Mouse (Mus musculus): ENCODE results near the gene Ccnb2. TPM values are rescaled to one million over a fixed set of nuclear protein-coding genes. Genes with fewer than 3 reads are reported as not detected.
A peak's percentile ranks its signal among the peaks of the same experiment; 100 is the strongest.
"Not testable (repeated sequence)": the region's sequence is repeated elsewhere in the genome, so short reads cannot be mapped to it uniquely, and the experiment has no call there.

Ccnb2 gene
- 221 and 223 TPM in 2 replicates for polyA plus RNA-seq (2015; fragmentation: Nextera tagmentation; extraction: Ambion mirVana)

DNA sequence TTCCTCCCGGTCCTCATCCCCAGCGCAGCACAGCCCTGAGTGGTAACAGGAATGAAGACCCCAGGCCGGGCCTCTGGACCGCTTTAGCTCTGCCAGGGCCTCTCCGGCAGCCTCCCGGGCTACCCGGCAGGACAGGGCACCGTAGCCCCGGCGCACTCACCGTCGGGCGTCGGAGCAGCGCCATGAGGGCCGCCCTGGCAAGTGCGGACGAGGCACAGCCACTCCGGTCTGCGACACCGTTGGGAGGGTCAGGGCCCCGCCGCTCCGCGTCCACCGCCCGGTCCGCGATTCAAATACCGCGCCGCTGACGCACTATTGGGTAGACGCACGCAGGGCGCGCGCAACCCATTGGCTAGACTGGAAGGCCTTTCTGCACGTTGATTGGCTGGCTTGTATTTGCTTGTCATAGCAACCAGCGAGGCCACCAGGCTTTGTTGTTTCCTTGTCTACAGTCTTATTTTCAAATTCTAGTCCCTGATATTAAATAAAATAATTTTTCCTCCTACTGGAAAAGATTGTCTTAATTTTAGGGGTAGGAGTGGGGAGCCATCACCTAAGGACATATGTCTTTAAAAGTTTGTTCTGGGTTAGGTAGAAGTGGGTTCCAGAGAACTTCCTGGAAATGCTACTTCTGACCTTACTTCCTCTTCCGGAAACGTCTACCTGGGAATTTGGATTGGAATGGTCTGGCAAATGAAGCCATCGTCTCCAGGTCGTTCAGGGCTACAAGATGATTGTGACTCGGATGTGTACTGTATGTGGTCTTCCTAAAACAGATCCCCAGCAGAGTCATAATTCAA lies at the start of gene Ccnb2:
Ccnb2 (minus strand) TSS at position 291 of the 800 bp plus-strand sequence.
- Histone ChIP-seq H3K4me3 (ENCODE audit: low read length) (peak within 1 kb of the TSS; percentile 75), H3K4me2 (replicated peaks; ENCODE audit: low read depth, low read length) (peak within 1 kb of the TSS; percentile 84), H3K9ac (replicated peaks; ENCODE audit: low read length) (peak within 1 kb of the TSS; percentile 84), H3K9me3 (ENCODE audit: low read length) (no peaks in the 10 kb centered on the region), H3K27me3 (ENCODE audit: insufficient read depth, low read length) (no peaks in the 10 kb centered on the region), H3K36me3 (ENCODE audit: insufficient read depth, low read length) (peaks cover 37% of the 10 kb centered on the region), H3K27ac (ENCODE audit: low read length) (peak within 1 kb of the TSS; percentile 36), H3K4me1 (ENCODE audit: insufficient read depth, low read length) (peaks cover 12% of the 10 kb centered on the region)
- ATAC-seq (ENCODE audit: low FRiP score, low TSS enrichment), result peak; percentile 98
- 2% methylated on average over 45 of the region's 45 CpGs for WGBS

DNA sequence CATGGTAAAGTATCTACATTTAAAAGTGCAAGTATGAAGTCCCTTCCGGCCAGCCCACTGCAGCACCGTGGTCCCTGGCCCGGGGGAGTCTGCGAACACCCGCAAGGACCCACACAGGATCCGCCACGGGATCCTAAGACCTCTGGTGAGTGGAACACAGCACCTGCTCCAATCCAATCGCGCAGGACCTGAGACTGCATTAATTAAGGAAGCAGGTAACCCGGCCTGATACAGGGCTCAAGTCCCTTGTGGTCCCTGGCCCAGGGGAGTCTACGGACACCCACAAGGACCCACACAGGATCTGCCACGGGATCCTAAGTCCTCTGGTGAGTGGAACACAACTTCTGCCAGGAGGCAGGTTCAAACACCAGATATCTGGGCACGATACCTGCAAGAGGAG lies 41.7 kb upstream of the Ccnb2 start:
- not testable (repeated sequence) for ATAC-seq (ENCODE audit: low FRiP score, low TSS enrichment); H3K27me3 ChIP-seq (ENCODE audit: insufficient read depth, low read length); H3K27ac ChIP-seq (ENCODE audit: low read length); H3K4me1 ChIP-seq (ENCODE audit: insufficient read depth, low read length); H3K9me3 ChIP-seq (ENCODE audit: low read length); H3K9ac ChIP-seq (replicated peaks; ENCODE audit: low read length); H3K4me3 ChIP-seq (ENCODE audit: low read length); H3K4me2 ChIP-seq (replicated peaks; ENCODE audit: low read depth, low read length)
- H3K36me3 ChIP-seq (ENCODE audit: insufficient read depth, low read length), result peaks cover 15% of the 10 kb centered on the region; the same call in 1 of the 2 replicates
- 92% methylated on average over 11 of the region's 13 CpGs for WGBS

DNA sequence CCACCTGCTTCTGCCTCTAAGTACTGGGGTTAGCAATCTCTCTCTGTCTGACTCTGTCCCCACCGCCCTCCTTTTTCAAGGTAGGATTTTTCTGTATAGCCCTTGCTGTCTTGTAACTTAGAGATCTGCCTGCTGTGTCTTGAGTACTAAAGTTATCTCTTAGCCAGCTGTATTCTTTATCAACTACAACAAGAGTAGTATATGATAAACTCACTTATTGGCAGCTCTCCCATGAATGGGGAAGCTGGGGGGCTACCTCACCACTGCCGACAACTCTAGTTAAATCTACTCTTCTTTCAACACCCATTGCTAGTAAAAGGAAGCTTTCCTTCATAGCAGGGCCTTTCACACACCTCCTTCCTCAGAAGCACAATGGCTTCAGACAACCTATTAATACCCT lies 31.0 kb upstream of the Ccnb2 start:
- Histone ChIP-seq H3K4me2 (replicated peaks; ENCODE audit: low read depth, low read length) (no peak overlapping the region), H3K27ac (ENCODE audit: low read length) (no peak overlapping the region), H3K9ac (replicated peaks; ENCODE audit: low read length) (no peak overlapping the region), H3K9me3 (ENCODE audit: low read length) (no peaks in the 10 kb centered on the region), H3K36me3 (ENCODE audit: insufficient read depth, low read length) (peaks cover 27% of the 10 kb centered on the region), H3K4me1 (ENCODE audit: insufficient read depth, low read length) (no peaks in the 10 kb centered on the region), H3K27me3 (ENCODE audit: insufficient read depth, low read length) (no peaks in the 10 kb centered on the region), H3K4me3 (ENCODE audit: low read length) (no peak overlapping the region)
- ATAC-seq (ENCODE audit: low FRiP score, low TSS enrichment), result no peak
- WGBS, result 90% methylated on average over 2 of the region's 2 CpGs

DNA sequence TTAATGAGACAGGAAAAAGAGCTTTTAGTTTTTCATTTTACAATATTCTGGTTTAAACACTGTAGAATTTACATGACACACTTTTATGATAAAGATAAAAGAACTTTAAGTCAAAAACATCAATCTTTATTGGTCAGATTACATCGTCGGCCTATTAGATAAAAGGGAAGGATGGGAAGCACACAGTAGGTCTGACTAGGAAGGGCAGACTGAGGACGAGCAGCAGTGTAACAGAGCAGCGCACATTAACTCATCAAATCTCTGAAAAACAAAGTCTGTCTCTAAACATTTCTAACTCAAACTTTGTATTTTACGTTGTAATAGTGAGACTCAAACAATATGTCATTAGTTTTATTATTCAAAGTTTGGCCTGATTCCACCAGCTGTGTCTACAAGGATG lies 27.7 kb upstream of the Ccnb2 start:
- H3K27ac ChIP-seq (ENCODE audit: low read length), result no peak overlapping the region
- peaks cover 25% of the 10 kb centered on the region for H3K36me3 ChIP-seq (ENCODE audit: insufficient read depth, low read length)
- H3K9me3 ChIP-seq (ENCODE audit: low read length), result no peaks in the 10 kb centered on the region
- no peaks in the 10 kb centered on the region for H3K4me1 ChIP-seq (ENCODE audit: insufficient read depth, low read length)
- 88% methylated on average over 5 of the region's 5 CpGs for WGBS
- no peaks in the 10 kb centered on the region for H3K27me3 ChIP-seq (ENCODE audit: insufficient read depth, low read length)
- no peak overlapping the region for H3K4me3 ChIP-seq (ENCODE audit: low read length)
- no peak overlapping the region for H3K9ac ChIP-seq (replicated peaks; ENCODE audit: low read length)
- no peak for ATAC-seq (ENCODE audit: low FRiP score, low TSS enrichment)
- no peak overlapping the region for H3K4me2 ChIP-seq (replicated peaks; ENCODE audit: low read depth, low read length)

DNA sequence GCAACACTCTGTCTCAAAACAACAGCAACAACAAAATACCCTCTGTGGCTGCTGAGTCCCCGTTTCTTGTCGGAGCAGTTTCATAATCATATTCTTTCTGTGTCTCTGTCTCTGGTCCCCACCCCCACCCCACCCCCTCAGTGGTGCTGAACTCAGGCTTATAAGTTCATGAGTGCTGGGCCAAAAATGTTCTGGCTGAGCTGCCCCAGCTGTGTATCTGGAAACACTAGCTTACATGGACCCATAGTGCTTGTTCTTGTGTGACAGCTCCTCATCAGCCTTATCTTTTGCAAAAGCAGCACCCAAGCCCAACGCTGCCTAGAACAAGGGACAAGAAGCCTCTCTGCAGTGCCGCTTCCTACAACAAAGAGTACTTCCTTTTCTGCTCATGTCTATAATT lies 18.6 kb upstream of the Ccnb2 start:
- 87% methylated on average over 4 of the region's 4 CpGs for WGBS
- no peaks in the 10 kb centered on the region for H3K27me3 ChIP-seq (ENCODE audit: insufficient read depth, low read length)
- no peak for ATAC-seq (ENCODE audit: low FRiP score, low TSS enrichment)
- no peak overlapping the region for H3K27ac ChIP-seq (ENCODE audit: low read length)
- H3K4me2 ChIP-seq (replicated peaks; ENCODE audit: low read depth, low read length), result no peak overlapping the region
- H3K9me3 ChIP-seq (ENCODE audit: low read length), result no peaks in the 10 kb centered on the region
- no peaks in the 10 kb centered on the region for H3K4me1 ChIP-seq (ENCODE audit: insufficient read depth, low read length)
- H3K36me3 ChIP-seq (ENCODE audit: insufficient read depth, low read length), result peaks cover 45% of the 10 kb centered on the region
- H3K9ac ChIP-seq (replicated peaks; ENCODE audit: low read length), result no peak overlapping the region
- H3K4me3 ChIP-seq (ENCODE audit: low read length), result no peak overlapping the region

DNA sequence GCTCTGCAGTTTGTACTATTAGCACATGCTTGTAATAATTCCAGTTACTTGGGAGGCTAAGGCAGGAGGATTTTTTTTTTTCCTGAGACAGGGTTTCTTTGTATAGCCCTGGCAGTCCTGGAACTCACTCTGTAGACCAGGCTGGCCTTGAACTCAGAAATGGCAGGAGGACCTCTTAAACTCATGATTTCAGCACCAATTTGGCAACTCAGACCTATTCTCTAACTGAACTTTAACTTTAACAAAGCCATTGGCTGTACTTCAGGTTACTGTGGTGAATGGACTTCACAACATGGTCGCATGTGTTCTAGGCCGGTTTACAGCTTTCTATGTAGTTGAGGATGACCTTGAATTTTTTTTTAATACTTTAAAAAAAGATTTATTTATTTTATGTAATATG lies 1.3 kb upstream of the Ccnb2 start:
- WGBS, result 95% methylated on average over 2 of the region's 2 CpGs
- Histone ChIP-seq H3K27me3 (ENCODE audit: insufficient read depth, low read length) (no peaks in the 10 kb centered on the region), H3K36me3 (ENCODE audit: insufficient read depth, low read length) (peaks cover 35% of the 10 kb centered on the region), H3K9ac (replicated peaks; ENCODE audit: low read length) (no peak overlapping the region), H3K4me2 (replicated peaks; ENCODE audit: low read depth, low read length) (no peak overlapping the region), H3K4me3 (ENCODE audit: low read length) (no peak overlapping the region), H3K27ac (ENCODE audit: low read length) (no peak overlapping the region), H3K9me3 (ENCODE audit: low read length) (no peaks in the 10 kb centered on the region), H3K4me1 (ENCODE audit: insufficient read depth, low read length) (peaks cover 12% of the 10 kb centered on the region)
- no peak for ATAC-seq (ENCODE audit: low FRiP score, low TSS enrichment)

DNA sequence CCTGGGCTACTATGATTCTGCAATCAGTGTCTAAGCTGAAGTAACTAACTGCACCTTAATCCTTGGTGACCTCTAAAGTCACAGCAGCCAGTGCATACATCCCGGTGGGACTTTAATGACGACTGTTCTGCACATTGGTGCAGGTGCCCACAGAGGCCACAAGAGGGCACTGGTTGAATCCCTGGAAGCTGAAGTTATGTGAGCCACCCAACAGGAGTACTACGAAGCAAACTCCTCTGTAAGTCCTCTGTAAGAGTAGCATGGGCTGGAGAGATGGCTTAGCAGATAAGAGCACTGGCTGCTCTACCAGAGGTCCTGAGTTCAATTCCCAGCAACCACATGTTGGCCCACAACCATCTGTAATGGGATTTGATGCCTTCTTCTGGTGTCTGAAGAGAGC lies 4.9 kb downstream of the Ccnb2 start:
- H3K4me1 ChIP-seq (ENCODE audit: insufficient read depth, low read length), result peaks cover 9% of the 10 kb centered on the region

DNA sequence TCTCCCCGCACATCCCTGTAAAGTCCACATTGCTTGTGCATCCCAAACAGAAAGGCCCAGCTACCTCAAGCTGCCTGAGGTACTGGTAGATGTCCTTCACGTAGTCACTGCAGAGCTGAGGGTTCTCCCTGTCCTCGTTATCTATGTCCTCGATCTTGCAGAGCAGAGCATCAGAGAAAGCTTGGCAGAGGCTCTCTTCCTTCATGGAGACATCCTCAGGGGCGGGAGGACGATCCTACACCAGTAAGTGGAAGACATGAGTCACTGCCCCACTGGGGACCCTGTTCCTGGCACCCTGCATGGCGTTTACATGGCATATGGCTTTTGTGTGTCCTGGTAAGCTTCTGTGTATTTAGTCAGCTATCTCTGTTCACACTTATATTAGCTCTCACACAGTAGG lies 8.3 kb downstream of the Ccnb2 start:
- Histone ChIP-seq H3K36me3 (ENCODE audit: insufficient read depth, low read length) (peaks cover 81% of the 10 kb centered on the region), H3K27ac (ENCODE audit: low read length) (no peak overlapping the region), H3K9ac (replicated peaks; ENCODE audit: low read length) (no peak overlapping the region), H3K9me3 (ENCODE audit: low read length) (no peaks in the 10 kb centered on the region), H3K4me2 (replicated peaks; ENCODE audit: low read depth, low read length) (no peak overlapping the region), H3K4me1 (ENCODE audit: insufficient read depth, low read length) (no peaks in the 10 kb centered on the region), H3K4me3 (ENCODE audit: low read length) (no peak overlapping the region), H3K27me3 (ENCODE audit: insufficient read depth, low read length) (no peaks in the 10 kb centered on the region)
- WGBS, result 93% methylated on average over 7 of the region's 7 CpGs
- no peak for ATAC-seq (ENCODE audit: low FRiP score, low TSS enrichment)

More for the DNA sequence above, 4.9 kb downstream of the Ccnb2 start:
- H3K27me3 ChIP-seq (ENCODE audit: insufficient read depth, low read length), result no peaks in the 10 kb centered on the region
- H3K4me2 ChIP-seq (replicated peaks; ENCODE audit: low read depth, low read length), result no peak overlapping the region
- H3K4me3 ChIP-seq (ENCODE audit: low read length), result no peak overlapping the region
- no peak overlapping the region for H3K27ac ChIP-seq (ENCODE audit: low read length)
- no peak overlapping the region for H3K9ac ChIP-seq (replicated peaks; ENCODE audit: low read length)
- peaks cover 58% of the 10 kb centered on the region for H3K36me3 ChIP-seq (ENCODE audit: insufficient read depth, low read length)
- H3K9me3 ChIP-seq (ENCODE audit: low read length), result no peaks in the 10 kb centered on the region
- 79% methylated on average over 3 of the region's 3 CpGs for WGBS
- no peak for ATAC-seq (ENCODE audit: low FRiP score, low TSS enrichment)

DNA sequence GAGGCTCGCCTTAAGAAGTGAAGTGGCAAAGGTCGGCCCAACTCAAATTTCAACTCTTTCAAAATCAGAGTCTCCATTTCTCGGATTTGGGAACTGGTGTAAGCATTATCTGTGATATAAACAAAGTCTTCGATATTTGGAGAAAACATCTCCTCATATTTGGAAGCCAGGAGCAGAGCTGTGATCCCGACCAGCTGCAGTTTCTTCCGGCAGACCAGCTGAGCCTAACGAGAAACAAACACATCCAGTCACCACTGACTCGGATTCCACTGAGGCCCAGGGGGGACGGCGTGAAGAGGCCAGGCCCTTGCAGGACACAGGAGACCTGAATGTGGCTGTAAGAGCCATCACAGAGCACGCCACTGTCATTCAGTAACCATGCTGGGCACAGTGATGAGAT lies 10.7 kb downstream of the Ccnb2 start:
- H3K4me2 ChIP-seq (replicated peaks; ENCODE audit: low read depth, low read length), result no peak overlapping the region
- H3K4me3 ChIP-seq (ENCODE audit: low read length), result no peak overlapping the region
- no peaks in the 10 kb centered on the region for H3K9me3 ChIP-seq (ENCODE audit: low read length)
- H3K36me3 ChIP-seq (ENCODE audit: insufficient read depth, low read length), result peaks cover 75% of the 10 kb centered on the region
- no peak for ATAC-seq (ENCODE audit: low FRiP score, low TSS enrichment)
- no peaks in the 10 kb centered on the region for H3K4me1 ChIP-seq (ENCODE audit: insufficient read depth, low read length)
- 58% methylated on average over 11 of the region's 11 CpGs for WGBS
- no peak overlapping the region for H3K9ac ChIP-seq (replicated peaks; ENCODE audit: low read length)
- no peaks in the 10 kb centered on the region for H3K27me3 ChIP-seq (ENCODE audit: insufficient read depth, low read length)
- no peak overlapping the region for H3K27ac ChIP-seq (ENCODE audit: low read length)

DNA sequence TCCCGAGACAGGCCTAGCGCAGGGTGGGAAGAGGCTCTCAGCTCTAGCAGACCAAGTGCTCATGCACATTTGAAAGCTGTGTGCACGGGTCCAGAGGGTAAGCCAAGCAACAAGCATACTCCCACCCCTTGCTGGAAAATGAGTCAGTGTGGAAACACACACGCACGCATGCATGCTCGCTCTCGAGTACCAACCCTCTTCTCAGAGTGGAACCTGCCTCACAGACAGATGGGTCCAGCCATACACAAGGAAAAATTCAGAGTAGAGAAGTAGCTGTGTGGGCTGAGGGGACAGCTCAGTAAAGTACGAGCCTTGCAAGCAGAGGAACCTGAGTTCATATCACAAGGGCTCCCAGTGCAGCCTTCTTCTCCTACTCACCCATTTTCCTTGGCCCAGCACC lies 11.6 kb downstream of the Ccnb2 start:
- no peak overlapping the region for H3K4me2 ChIP-seq (replicated peaks; ENCODE audit: low read depth, low read length)

More for the DNA sequence above, 11.6 kb downstream of the Ccnb2 start:
- peaks cover 68% of the 10 kb centered on the region for H3K36me3 ChIP-seq (ENCODE audit: insufficient read depth, low read length)
- H3K27ac ChIP-seq (ENCODE audit: low read length), result no peak overlapping the region
- H3K4me1 ChIP-seq (ENCODE audit: insufficient read depth, low read length), result no peaks in the 10 kb centered on the region
- 98% methylated on average over 8 of the region's 8 CpGs for WGBS
- no peaks in the 10 kb centered on the region for H3K27me3 ChIP-seq (ENCODE audit: insufficient read depth, low read length)
- no peaks in the 10 kb centered on the region for H3K9me3 ChIP-seq (ENCODE audit: low read length)
- no peak overlapping the region for H3K9ac ChIP-seq (replicated peaks; ENCODE audit: low read length)
- H3K4me3 ChIP-seq (ENCODE audit: low read length), result no peak overlapping the region
- ATAC-seq (ENCODE audit: low FRiP score, low TSS enrichment), result no peak

Measured in kidney, embryonic 16.5 days (tissue).